Mouse (Mus musculus) myocyte (in vitro differentiated cells): ENCODE results near the gene Kank1. TPM values are rescaled to one million over a fixed set of nuclear protein-coding genes. Genes with fewer than 3 reads are reported as not detected.

Experiments used
- H3K27me3 ChIP-seq: one replicate; pipeline ENCODE4 v1.6.1; 2011; ENCODE audit not compliant: control insufficient read depth, insufficient read depth, insufficient read length
- H3K36me3 ChIP-seq: one replicate; pipeline ENCODE4 v1.6.1; 2011; ENCODE audit not compliant: control insufficient read depth, insufficient read depth
- H3K4me2 ChIP-seq: one replicate; pipeline ENCODE4 v1.6.1; 2011; ENCODE audit warnings: low read depth, control low read depth
- H3K4me3 ChIP-seq: one replicate; pipeline ENCODE4 v1.5.1; 2011; ENCODE audit warnings: mild to moderate bottlenecking, control low read depth, moderate library complexity
- H3K79me2 ChIP-seq: one replicate; pipeline ENCODE4 v1.6.1; 2011; ENCODE audit not compliant: control insufficient read depth, insufficient read depth
- H3ac ChIP-seq: one replicate; pipeline ENCODE4 v1.6.1; 2011; ENCODE audit not compliant: control insufficient read depth, insufficient read length
- CEBPB ChIP-seq: IDR thresholded peaks from 2 replicates; pipeline ENCODE4 v1.6.1; 2011; ENCODE audit warnings: mild to moderate bottlenecking, moderate library complexity; ENCODE audit not compliant: poor library complexity, insufficient read depth, severe bottlenecking
- E2F4 ChIP-seq: IDR thresholded peaks from one replicate; pipeline ENCODE4 v1.6.1; 2011; ENCODE audit warnings: mild to moderate bottlenecking, control low read depth, moderate library complexity; ENCODE audit not compliant: insufficient read depth
- MAX ChIP-seq: IDR thresholded peaks from one replicate; pipeline ENCODE4 v1.6.1; 2011; ENCODE audit warnings: low read depth, mild to moderate bottlenecking, control low read depth
- MYOD1 ChIP-seq, 3 experiments: IDR thresholded peaks; one replicate each; pipeline ENCODE4 v1.6.1; 2011; ENCODE audit warnings: control low read depth in 2 of 3, low read depth in 2 of 3, mild to moderate bottlenecking in 2 of 3, moderate library complexity in 1 of 3; ENCODE audit not compliant: insufficient read length in 2 of 3, control insufficient read depth in 1 of 3
- MYOG ChIP-seq, 3 experiments: IDR thresholded peaks; one replicate each; pipeline ENCODE4 v1.6.1; 2011; ENCODE audit warnings: control low read depth in 2 of 3, low read depth in 2 of 3, mild to moderate bottlenecking in 2 of 3; ENCODE audit not compliant: insufficient read length in 2 of 3, control insufficient read depth in 1 of 3, insufficient read depth in 1 of 3
- POLR2A ChIP-seq: IDR thresholded peaks from one replicate; pipeline ENCODE4 v1.6.1; 2011; ENCODE audit warnings: low read depth, mild to moderate bottlenecking, control low read depth, moderate library complexity; ENCODE audit not compliant: insufficient read length
- POLR2AphosphoS2 ChIP-seq: IDR thresholded peaks from one replicate; pipeline ENCODE4 v1.6.1; 2011; ENCODE audit warnings: low read depth, control low read depth; ENCODE audit not compliant: insufficient read length
- REST ChIP-seq: IDR thresholded peaks from one replicate; pipeline ENCODE4 v1.6.1; 2011; ENCODE audit warnings: mild to moderate bottlenecking, control low read depth, moderate library complexity; ENCODE audit not compliant: insufficient read depth, insufficient read length
- SRF ChIP-seq: IDR thresholded peaks from one replicate; pipeline ENCODE4 v1.6.1; 2011; ENCODE audit warnings: low read depth; ENCODE audit not compliant: control insufficient read depth, insufficient read length
- TCF12 ChIP-seq: IDR thresholded peaks from one replicate; pipeline ENCODE4 v1.6.1; 2011; ENCODE audit warnings: mild to moderate bottlenecking, control low read depth; ENCODE audit not compliant: poor library complexity, insufficient read depth, severe bottlenecking
- TCF3 ChIP-seq: IDR thresholded peaks from one replicate; pipeline ENCODE4 v1.6.1; 2011; ENCODE audit warnings: low read depth, control low read depth; ENCODE audit not compliant: insufficient read length
- USF1 ChIP-seq: IDR thresholded peaks from one replicate; pipeline ENCODE4 v1.6.1; 2011; ENCODE audit warnings: low read depth, mild to moderate bottlenecking, control low read depth, moderate library complexity
- polyA plus RNA-seq: library from polyadenylated mRNA; unstranded; fragments of >200 nt; fragmentation: generic; extraction: Trizol; gene quantifications from one replicate; pipeline ENCODE4 v1.2.1, GENCODE M21; 2012; ENCODE audit warnings: missing spikeins

Gene Kank1
- polyA plus RNA-seq, 1 experiment, result 4.3 TPM

- H3K27me3 ChIP-seq, result no peaks in the 10 kb centered on the region
- TF ChIP-seq USF1 (no peak), MYOG (IDR thresholded peaks at IDR 0.05; ENCODE audit: control insufficient read depth in 1 of 3, insufficient read depth in 1 of 3, insufficient read length in 2 of 3, low read depth in 2 of 3) (no peak), E2F4 (no peak), MYOD1 (IDR thresholded peaks at IDR 0.05; ENCODE audit: control insufficient read depth in 1 of 3, insufficient read length in 2 of 3, low read depth in 2 of 3) (no peak), POLR2AphosphoS2 (no peak), TCF3 (no peak), SRF (no peak), POLR2A (no peak), TCF12 (no peak), CEBPB (no peak), REST (no peak), MAX (no peak)
- H3K36me3 ChIP-seq, result no peaks in the 10 kb centered on the region
Measured at GRCm38 (mm10) chr19:25268532-25268931, 31.8 kb downstream of the Kank1 start.

GRCm38 (mm10) chr19:25271591-25271990 lies 34.8 kb downstream of the Kank1 start:
- no peak overlapping the region for H3K4me3 ChIP-seq
- H3K27me3 ChIP-seq, result no peaks in the 10 kb centered on the region
- no peak overlapping the region for H3ac ChIP-seq
- TF ChIP-seq POLR2A (no peak), TCF3 (no peak), REST (no peak), CEBPB (no peak), MAX (no peak), USF1 (no peak)
- H3K36me3 ChIP-seq, result no peaks in the 10 kb centered on the region
- no peaks in the 10 kb centered on the region for H3K79me2 ChIP-seq
- H3K4me2 ChIP-seq, result no peak overlapping the region

More at GRCm38 (mm10) chr19:25268532-25268931, 31.8 kb downstream of the Kank1 start:
- Histone ChIP-seq H3ac (no peak overlapping the region), H3K4me3 (no peak overlapping the region), H3K79me2 (no peaks in the 10 kb centered on the region), H3K4me2 (no peak overlapping the region)

- no peak for TF ChIP-seq REST
- TF ChIP-seq MAX, result no peak
- TF ChIP-seq CEBPB, result no peak
- TF ChIP-seq POLR2AphosphoS2, result no peak
- no peak for TF ChIP-seq POLR2A
- TF ChIP-seq E2F4, result no peak
- TF ChIP-seq TCF3, result no peak
- TF ChIP-seq MYOG (IDR thresholded peaks at IDR 0.05; ENCODE audit: control insufficient read depth in 1 of 3, insufficient read depth in 1 of 3, insufficient read length in 2 of 3, low read depth in 2 of 3), result no peak
- TF ChIP-seq MYOD1 (IDR thresholded peaks at IDR 0.05; ENCODE audit: control insufficient read depth in 1 of 3, insufficient read length in 2 of 3, low read depth in 2 of 3), result no peak
- TF ChIP-seq TCF12, result no peak
- TF ChIP-seq SRF, result no peak
- TF ChIP-seq USF1, result no peak
- Histone ChIP-seq H3K36me3 (no peaks in the 10 kb centered on the region), H3K4me2 (no peak overlapping the region), H3K4me3 (no peak overlapping the region), H3ac (no peak overlapping the region), H3K79me2 (no peaks in the 10 kb centered on the region), H3K27me3 (no peaks in the 10 kb centered on the region)
Measured at GRCm38 (mm10) chr19:25273179-25273578, 36.4 kb downstream of the Kank1 start.

GRCm38 (mm10) chr19:25276600-25277395 lies 40.0 kb downstream of the Kank1 start:
- no peaks in the 10 kb centered on the region for H3K36me3 ChIP-seq
- no peak overlapping the region for H3K4me2 ChIP-seq
- no peaks in the 10 kb centered on the region for H3K79me2 ChIP-seq
- no peak overlapping the region for H3K4me3 ChIP-seq
- H3K27me3 ChIP-seq, result no peaks in the 10 kb centered on the region
- H3ac ChIP-seq, result no peak overlapping the region
- TF ChIP-seq POLR2AphosphoS2 (no peak), USF1 (no peak), TCF3 (no peak), MAX (no peak), CEBPB (no peak), REST (no peak), MYOG (IDR thresholded peaks at IDR 0.05; ENCODE audit: control insufficient read depth in 1 of 3, insufficient read depth in 1 of 3, insufficient read length in 2 of 3, low read depth in 2 of 3) (no peak), MYOD1 (IDR thresholded peaks at IDR 0.05; ENCODE audit: control insufficient read depth in 1 of 3, insufficient read length in 2 of 3, low read depth in 2 of 3) (no peak), POLR2A (no peak), TCF12 (no peak), SRF (no peak), E2F4 (no peak)
